Mouse (Mus musculus) kidney, embryonic 15.5 days (tissue): ENCODE measurements around the gene Zfp708. TPM values are rescaled to one million over a fixed set of nuclear protein-coding genes. Genes with fewer than 3 reads are reported as not detected.
A peak's percentile ranks its signal among the peaks of the same experiment; 100 is the strongest.

Experiments
- ATAC-seq: fragments of 200-750 bp; cut with Nextera tagmentation; replicated peaks from 2 replicates; pipeline ENCODE4 v1.8.0; 2017; ENCODE audit warnings: moderate TSS enrichment; ENCODE audit not compliant: low FRiP score
- H3K27ac ChIP-seq: fragments of 300-500 bp; sonication (generic); 2 replicates; pipeline ENCODE4 v1.5.1; 2015; ENCODE audit warnings: mild to moderate bottlenecking, inconsistent platforms
- H3K27me3 ChIP-seq: fragments of 300-500 bp; sonication (generic); 2 replicates; pipeline ENCODE4 v1.6.1; 2015; ENCODE audit warnings: inconsistent platforms
- H3K36me3 ChIP-seq: fragments of 300-500 bp; sonication (generic); 2 replicates; pipeline ENCODE4 v1.6.1; 2015; ENCODE audit warnings: inconsistent platforms
- H3K4me1 ChIP-seq: fragments of 300-500 bp; sonication (generic); 2 replicates; pipeline ENCODE4 v1.6.1; 2015; ENCODE audit warnings: inconsistent platforms
- H3K4me2 ChIP-seq: fragments of 300-500 bp; sonication (generic); 2 replicates; pipeline ENCODE4 v1.6.1; 2015; ENCODE audit warnings: moderate library complexity, mild to moderate bottlenecking, inconsistent platforms
- H3K4me3 ChIP-seq: fragments of 300-500 bp; sonication (generic); replicated peaks from 2 replicates; pipeline ENCODE4 v1.5.1; 2015; ENCODE audit warnings: mild to moderate bottlenecking, inconsistent platforms
- H3K9ac ChIP-seq: fragments of 300-500 bp; sonication (generic); 2 replicates; pipeline ENCODE4 v1.6.1; 2015; ENCODE audit warnings: mild to moderate bottlenecking, inconsistent platforms
- H3K9me3 ChIP-seq: fragments of 300-500 bp; sonication (generic); replicated peaks from 2 replicates; pipeline ENCODE4 v1.6.1; 2016; ENCODE audit warnings: inconsistent platforms
- WGBS: fragments of 180-500 bp; shearing (Covaris S2); methylation state at CpG from one replicate; pipeline ENCODE4 v1.1.7; 2015; ENCODE audit warnings: mixed read lengths; 5-methylcytosine and 5-hydroxymethylcytosine counted together
- polyA plus RNA-seq: library from polyadenylated mRNA; unstranded; fragments of >200 nt; fragmentation: Nextera tagmentation; extraction: Ambion mirVana; gene quantifications from 2 replicates; pipeline ENCODE4 v1.2.1, GENCODE M21; 2015

The Zfp708 gene
- polyA plus RNA-seq, 1 experiment from 2014 or later = 5.7 TPM

- Histone ChIP-seq H3K4me2 (peak overlapping the region; percentile 81), H3K27ac (peak overlapping the region; percentile 96), H3K9me3 (no peaks in the 10 kb centered on the region), H3K36me3 (peaks cover 19% of the 10 kb centered on the region), H3K4me1 (peaks cover 9% of the 10 kb centered on the region; the same call in 1 of the 2 replicates), H3K4me3 (peak overlapping the region; percentile 68), H3K9ac (peak overlapping the region; percentile 63), H3K27me3 (no peaks in the 10 kb centered on the region)
- no peak for ATAC-seq
- 90% methylated on average over 1 of the region's 1 CpGs for WGBS
Measured at GRCm38 (mm10) chr13:67081946-67082345, 15.8 kb downstream of the Zfp708 start.

- Histone ChIP-seq H3K36me3 (peaks cover 23% of the 10 kb centered on the region), H3K9ac (peak overlapping the region; percentile 63), H3K4me3 (peak overlapping the region; percentile 68), H3K9me3 (no peaks in the 10 kb centered on the region), H3K27ac (peak overlapping the region; percentile 96), H3K4me1 (peaks cover 9% of the 10 kb centered on the region; the same call in 1 of the 2 replicates), H3K4me2 (peak overlapping the region; percentile 81), H3K27me3 (no peaks in the 10 kb centered on the region)
- under 1% methylated on average over 24 of the region's 24 CpGs for WGBS
- ATAC-seq = peak; percentile 100
Measured at GRCm38 (mm10) chr13:67081142-67081713, 16.5 kb downstream of the Zfp708 start.

GRCm38 (mm10) chr13:67077244-67077643, 20.5 kb downstream of the Zfp708 start:
- Histone ChIP-seq H3K9ac (no peak overlapping the region), H3K27me3 (no peaks in the 10 kb centered on the region), H3K4me3 (no peak overlapping the region), H3K27ac (no peak overlapping the region), H3K4me1 (peaks cover 9% of the 10 kb centered on the region; the same call in 1 of the 2 replicates), H3K9me3 (no peaks in the 10 kb centered on the region; the same call in none of the 2 replicates), H3K4me2 (no peak overlapping the region), H3K36me3 (peaks cover 52% of the 10 kb centered on the region)
- no peak for ATAC-seq
- 93% methylated on average over 2 of the region's 2 CpGs for WGBS

GRCm38 (mm10) chr13:67072786-67073185, 25.0 kb downstream of the Zfp708 start:
- no peak overlapping the region for H3K27ac ChIP-seq
- peaks cover 20% of the 10 kb centered on the region for H3K9me3 ChIP-seq
- ATAC-seq = no peak
- WGBS = 96% methylated on average over 2 of the region's 2 CpGs
- H3K27me3 ChIP-seq = no peaks in the 10 kb centered on the region
- no peak overlapping the region for H3K4me2 ChIP-seq
- H3K4me1 ChIP-seq = no peaks in the 10 kb centered on the region
- peaks cover 74% of the 10 kb centered on the region for H3K36me3 ChIP-seq
- H3K4me3 ChIP-seq = no peak overlapping the region
- no peak overlapping the region for H3K9ac ChIP-seq

GRCm38 (mm10) chr13:67065386-67065785, 32.4 kb downstream of the Zfp708 start:
- ATAC-seq = no peak
- Histone ChIP-seq H3K4me2 (no peak overlapping the region), H3K27me3 (no peaks in the 10 kb centered on the region), H3K4me3 (no peak overlapping the region), H3K4me1 (0 out of 2 replicates have a peak, but pooled peaks cover under 1% of the 10 kb centered on the region), H3K36me3 (peaks cover 28% of the 10 kb centered on the region), H3K9ac (no peak overlapping the region), H3K27ac (no peak overlapping the region), H3K9me3 (peaks cover 16% of the 10 kb centered on the region)
- WGBS = 84% methylated on average over 8 of the region's 8 CpGs

GRCm38 (mm10) chr13:67062427-67062826, 35.3 kb downstream of the Zfp708 start:
- Histone ChIP-seq H3K4me1 (peaks cover 6% of the 10 kb centered on the region; the same call in 1 of the 2 replicates), H3K9me3 (0 out of 2 replicates have a peak, but pooled peaks cover 5% of the 10 kb centered on the region), H3K4me2 (no peak overlapping the region), H3K27me3 (no peaks in the 10 kb centered on the region), H3K27ac (no peak overlapping the region), H3K9ac (no peak overlapping the region), H3K36me3 (peaks cover 5% of the 10 kb centered on the region; the same call in 1 of the 2 replicates), H3K4me3 (no peak overlapping the region)
- no peak for ATAC-seq
- 63% methylated on average over 7 of the region's 7 CpGs for WGBS

- peaks cover 6% of the 10 kb centered on the region; the same call in 1 of the 2 replicates for H3K4me1 ChIP-seq
- under 1% methylated on average over 27 of the region's 27 CpGs for whole genome bisulfite sequencing
- peak; percentile 98 for ATAC-seq
- peak within 1 kb of the TSS; percentile 50 for H3K9ac ChIP-seq
- peak within 1 kb of the TSS; percentile 88 for H3K27ac ChIP-seq
- no peaks in the 10 kb centered on the region for H3K27me3 ChIP-seq
- H3K4me2 ChIP-seq = peak within 1 kb of the TSS; percentile 72
- H3K36me3 ChIP-seq = no peaks in the 10 kb centered on the region
- no peaks in the 10 kb centered on the region for H3K9me3 ChIP-seq
- H3K4me3 ChIP-seq = peak within 1 kb of the TSS; percentile 63
Measured at GRCm38 (mm10) chr13:67060786-67061358, 36.9 kb downstream of the Zfp708 start, which contains the start of gene Zfp712. Gene Zfp712, minus strand, starts transcription at chr13:67061170.

- Histone ChIP-seq H3K27ac (peak overlapping the region; percentile 88), H3K4me3 (peak overlapping the region; percentile 63), H3K9me3 (no peaks in the 10 kb centered on the region), H3K27me3 (no peaks in the 10 kb centered on the region), H3K36me3 (no peaks in the 10 kb centered on the region), H3K4me1 (peaks cover 6% of the 10 kb centered on the region; the same call in 1 of the 2 replicates), H3K9ac (peak overlapping the region; percentile 50), H3K4me2 (peak overlapping the region; percentile 72)
- 5% methylated on average over 12 of the region's 12 CpGs for WGBS
- peak; percentile 59 for ATAC-seq
Measured at GRCm38 (mm10) chr13:67060161-67060785, 37.5 kb downstream of the Zfp708 start.

Other genes with a start within 250 kb of the Zfp708 start
- 1.0 and 1.7 TPM in 2 replicates for gene Gm10767, start 193.1 kb downstream of the Zfp708 start, polyA plus RNA-seq
- gene Zfp712, start 36.8 kb downstream of the Zfp708 start, polyA plus RNA-seq = 3.3 and 3.4 TPM in 2 replicates
- gene Gm28557, start 10.6 kb upstream of the Zfp708 start, polyA plus RNA-seq = 3.5 and 3.7 TPM in 2 replicates
- 0.33 and 0.42 TPM in 2 replicates for gene Rslcan18, start 18.3 kb upstream of the Zfp708 start, polyA plus RNA-seq
- 1.9 and 2.5 TPM in 2 replicates for gene Zfp759, start 23.7 kb upstream of the Zfp708 start, polyA plus RNA-seq
- gene Rsl1, start 75.2 kb upstream of the Zfp708 start, polyA plus RNA-seq = 7.3 TPM in 2 replicates
- gene Zfp455, start 96.5 kb upstream of the Zfp708 start, polyA plus RNA-seq = 1.5 and 1.9 TPM in 2 replicates
- 2.1 TPM in 2 replicates for gene Zfp458, start 180.5 kb upstream of the Zfp708 start, polyA plus RNA-seq
- gene Zfp457, start 208.5 kb upstream of the Zfp708 start, polyA plus RNA-seq = 0.39 and 1.00 TPM in 2 replicates
- 2.2 and 2.5 TPM in 2 replicates for gene Zfp595, start 234.6 kb upstream of the Zfp708 start, polyA plus RNA-seq